Mouse (Mus musculus) olfactory bulb, adult 2 months (tissue): Measurements from ENCODE around the gene Fam76b. TPM values are rescaled to one million over a fixed set of nuclear protein-coding genes. Genes with fewer than 3 reads are reported as not detected.

Experiments
- H3K27ac ChIP-seq: fragments of 200-500 bp; 2 replicates; pipeline ENCODE4 v1.5.1; 2012; ENCODE audit warnings: low read depth, low read length; ENCODE audit not compliant: insufficient read depth
- H3K4me1 ChIP-seq: fragments of 200-500 bp; 2 replicates; pipeline ENCODE4 v1.6.1; 2012; ENCODE audit warnings: low read length; ENCODE audit not compliant: control insufficient read depth, insufficient read depth
- H3K4me3 ChIP-seq: fragments of 200-500 bp; 2 replicates; pipeline ENCODE4 v1.5.1; 2012; ENCODE audit warnings: mild to moderate bottlenecking, low read depth, low read length, moderate library complexity; ENCODE audit not compliant: insufficient read depth
- CTCF ChIP-seq: fragments of 200-500 bp; IDR thresholded peaks from 2 replicates; pipeline ENCODE4 v1.5.1; 2012; ENCODE audit warnings: low read depth, mild to moderate bottlenecking, low read length, moderate library complexity; ENCODE audit not compliant: insufficient read depth
- POLR2A ChIP-seq: fragments of 200-500 bp; IDR thresholded peaks from 2 replicates; pipeline ENCODE4 v1.6.1; 2012; ENCODE audit warnings: mild to moderate bottlenecking, low read depth, low read length, moderate library complexity; ENCODE audit not compliant: insufficient read depth
- WGBS: fragments of 180-500 bp; shearing (Covaris S2); methylation state at CpG from one replicate; pipeline ENCODE4 v1.1.7; 2018; 5-methylcytosine and 5-hydroxymethylcytosine counted together
- polyA plus RNA-seq: library from polyadenylated mRNA; stranded (reverse); fragments of >200 nt; gene quantifications from 2 replicates; pipeline ENCODE4 v1.2.4, GENCODE M21; 2012; ENCODE audit warnings: low replicate concordance; ENCODE audit not compliant: missing spikeins, insufficient read depth, insufficient read length

Fam76b gene
- polyA plus RNA-seq, 1 experiment, result not detected

GRCm38 (mm10) chr9:13882478-13882877 is 55.0 kb downstream of the Fam76b start:
- H3K4me1 ChIP-seq, result no peaks in the 10 kb centered on the region
- WGBS, result 63% methylated on average over 2 of the region's 2 CpGs
- TF ChIP-seq POLR2A, result no peak
- TF ChIP-seq CTCF, result no peak
- H3K4me3 ChIP-seq, result no peak overlapping the region
- H3K27ac ChIP-seq, result no peak overlapping the region

DNA sequence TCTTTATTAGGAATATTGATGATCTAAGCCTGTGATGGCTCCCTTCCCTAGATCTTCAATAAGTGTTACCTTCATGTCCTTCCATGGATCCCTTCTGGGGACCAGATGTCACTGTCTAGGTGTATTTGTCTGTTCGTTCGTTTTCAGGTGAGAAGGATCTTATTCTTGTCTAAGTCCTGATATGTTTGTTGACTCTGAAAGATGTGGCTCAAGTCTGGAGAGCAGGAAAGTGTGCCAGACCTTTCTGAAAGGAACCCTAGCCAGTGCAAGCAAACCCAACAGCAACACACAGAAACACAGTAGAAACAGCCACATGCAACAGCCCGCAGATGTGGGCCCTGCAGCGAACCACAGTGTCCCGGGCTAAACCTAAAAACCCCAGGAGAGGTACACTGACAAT is 61.5 kb downstream of the Fam76b start:
- TF ChIP-seq CTCF (no peak), POLR2A (no peak)
- WGBS, result 77% methylated on average over 5 of the region's 5 CpGs
- H3K27ac ChIP-seq, result no peak overlapping the region
- no peaks in the 10 kb centered on the region for H3K4me1 ChIP-seq
- no peak overlapping the region for H3K4me3 ChIP-seq

- peaks cover 3% of the 10 kb centered on the region; the same call in 1 of the 2 replicates for H3K4me1 ChIP-seq
Measured at GRCm38 (mm10) chr9:13889657-13890056, 62.1 kb downstream of the Fam76b start.

GRCm38 (mm10) chr9:13890171-13890570 is 62.7 kb downstream of the Fam76b start:
- TF ChIP-seq CTCF, result no peak
- TF ChIP-seq POLR2A, result no peak
- Histone ChIP-seq H3K4me1 (peaks cover 3% of the 10 kb centered on the region; the same call in 1 of the 2 replicates), H3K4me3 (no peak overlapping the region), H3K27ac (no peak overlapping the region)
- 68% methylated on average over 5 of the region's 5 CpGs for WGBS

More at GRCm38 (mm10) chr9:13889657-13890056, 62.1 kb downstream of the Fam76b start:
- peak; percentile 93 for TF ChIP-seq CTCF
- TF ChIP-seq POLR2A, result no peak
- Histone ChIP-seq H3K27ac (no peak overlapping the region), H3K4me3 (no peak overlapping the region)
- WGBS, result 5% methylated on average over 9 of the region's 9 CpGs

GRCm38 (mm10) chr9:13891888-13892287 is 64.4 kb downstream of the Fam76b start:
- WGBS, result 98% methylated on average over 6 of the region's 6 CpGs
- H3K27ac ChIP-seq, result no peak overlapping the region
- TF ChIP-seq CTCF, result no peak
- no peak for TF ChIP-seq POLR2A
- peaks cover 10% of the 10 kb centered on the region for H3K4me1 ChIP-seq
- no peak overlapping the region for H3K4me3 ChIP-seq

DNA sequence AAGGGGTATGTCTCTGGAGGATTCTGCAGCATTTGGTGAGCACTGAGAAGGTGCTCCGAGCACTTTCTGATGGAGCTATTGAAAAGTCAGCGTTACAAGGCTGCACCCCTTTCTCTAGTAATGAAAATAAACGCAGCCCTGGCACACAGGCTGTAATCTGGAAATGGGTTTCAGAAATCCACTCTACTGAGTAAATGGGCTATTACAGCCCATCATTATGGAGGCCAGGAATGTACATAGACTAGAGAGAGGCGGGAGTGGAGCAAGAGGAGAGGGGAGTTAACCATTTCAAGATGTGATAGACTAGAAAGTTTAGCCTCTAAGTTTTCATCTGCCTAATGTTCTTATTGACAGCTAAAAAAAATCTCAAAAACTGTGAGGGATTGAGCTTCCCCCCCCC is 65.5 kb downstream of the Fam76b start:
- TF ChIP-seq POLR2A (no peak), CTCF (no peak)
- Histone ChIP-seq H3K4me1 (peaks cover 10% of the 10 kb centered on the region), H3K4me3 (no peak overlapping the region), H3K27ac (no peak overlapping the region)
- 38% methylated on average over 4 of the region's 4 CpGs for WGBS

GRCm38 (mm10) chr9:13894491-13894890 is 67.0 kb downstream of the Fam76b start:
- peak overlapping the region; percentile 9; the same call in 1 of the 2 replicates for H3K27ac ChIP-seq
- 46% methylated on average over 8 of the region's 8 CpGs for WGBS
- peaks cover 14% of the 10 kb centered on the region for H3K4me1 ChIP-seq
- TF ChIP-seq CTCF (no peak), POLR2A (no peak)
- H3K4me3 ChIP-seq, result no peak overlapping the region

GRCm38 (mm10) chr9:13894936-13895335 is 67.4 kb downstream of the Fam76b start:
- WGBS, result 87% methylated on average over 7 of the region's 7 CpGs
- TF ChIP-seq CTCF (no peak), POLR2A (no peak)

DNA sequence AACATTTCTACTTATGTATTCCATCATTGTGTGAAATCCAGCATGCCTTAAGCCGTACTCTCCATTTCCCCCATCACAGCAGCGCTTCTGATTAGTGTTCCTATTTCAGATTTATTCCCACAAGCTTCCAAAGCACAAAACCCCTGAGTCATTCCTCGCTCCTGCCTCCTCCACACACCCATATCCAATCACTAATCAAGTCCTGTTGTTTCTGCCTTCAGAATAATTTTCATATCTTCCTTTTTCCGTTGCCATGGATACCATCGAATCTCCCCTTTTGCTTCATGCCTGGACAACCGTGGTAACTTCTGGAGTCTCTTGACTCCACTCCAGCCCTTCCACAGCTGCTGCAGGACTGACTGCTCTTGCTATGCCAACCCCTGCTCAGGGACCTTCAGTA is 68.5 kb downstream of the Fam76b start:
- H3K27ac ChIP-seq, result peak overlapping the region; percentile 94
- 46% methylated on average over 6 of the region's 6 CpGs for WGBS

More at GRCm38 (mm10) chr9:13894936-13895335, 67.4 kb downstream of the Fam76b start:
- Histone ChIP-seq H3K27ac (peak overlapping the region; percentile 9; the same call in 1 of the 2 replicates), H3K4me1 (peaks cover 14% of the 10 kb centered on the region), H3K4me3 (no peak overlapping the region)

More for the DNA sequence above, 68.5 kb downstream of the Fam76b start:
- Histone ChIP-seq H3K4me1 (peaks cover 14% of the 10 kb centered on the region), H3K4me3 (no peak overlapping the region)
- no peak for TF ChIP-seq CTCF
- TF ChIP-seq POLR2A, result no peak
